Mouse (Mus musculus) erythroblast, embryonic 14.5 days (primary cell): Measurements from ENCODE around the gene Clec2d. TPM values are rescaled to one million over a fixed set of nuclear protein-coding genes. Genes with fewer than 3 reads are reported as not detected.
"Not testable (repeated sequence)": the region's sequence is repeated elsewhere in the genome, so short reads cannot be mapped to it uniquely, and the experiment has no call there.

Experiments
- H3K27me3 ChIP-seq: 2 replicates; pipeline ENCODE4 v1.6.1; 2012; ENCODE audit warnings: inconsistent platforms; ENCODE audit not compliant: control insufficient read depth
- H3K36me3 ChIP-seq: 2 replicates; pipeline ENCODE4 v1.6.1; 2012; ENCODE audit warnings: mild to moderate bottlenecking, inconsistent platforms; ENCODE audit not compliant: control insufficient read depth
- H3K4me1 ChIP-seq: 2 replicates; pipeline ENCODE4 v1.6.1; 2012; ENCODE audit warnings: inconsistent platforms; ENCODE audit not compliant: control insufficient read depth
- H3K4me3 ChIP-seq: replicated peaks from 2 replicates; pipeline ENCODE3; 2012; ENCODE audit warnings: moderate library complexity, mild to moderate bottlenecking, inconsistent platforms
- H3K9me3 ChIP-seq: 2 replicates; pipeline ENCODE4 v1.6.1; 2012; ENCODE audit warnings: low read length, inconsistent platforms, mixed read lengths; ENCODE audit not compliant: control insufficient read depth
- GATA1 ChIP-seq: IDR thresholded peaks from 2 replicates; pipeline ENCODE4 v1.6.1; 2012; ENCODE audit warnings: low read length, inconsistent platforms, mixed read lengths
- TAL1 ChIP-seq: IDR thresholded peaks from 3 replicates; pipeline ENCODE4 v1.6.1; 2012; ENCODE audit warnings: low read length, inconsistent platforms, mixed read lengths
- polyA plus RNA-seq: library from polyadenylated mRNA; stranded (reverse); fragments of >175 nt; gene quantifications from 2 replicates; pipeline ENCODE4 v1.2.3, GENCODE M21; 2012

Clec2d gene
- polyA plus RNA-seq, 1 experiment: not detected

GRCm38 (mm10) chr6:129171675-129172074 is 8.7 kb upstream of the Clec2d start:
- no peaks in the 10 kb centered on the region for H3K36me3 ChIP-seq

GRCm38 (mm10) chr6:129174836-129175235 is 5.6 kb upstream of the Clec2d start:
- Histone ChIP-seq H3K9me3 (no peaks in the 10 kb centered on the region), H3K27me3 (no peaks in the 10 kb centered on the region), H3K4me1 (no peaks in the 10 kb centered on the region), H3K4me3 (no peak overlapping the region), H3K36me3 (no peaks in the 10 kb centered on the region)
- TF ChIP-seq TAL1 (no peak), GATA1 (no peak)

More at GRCm38 (mm10) chr6:129171675-129172074, 8.7 kb upstream of the Clec2d start:
- Histone ChIP-seq H3K27me3 (no peaks in the 10 kb centered on the region), H3K4me1 (no peaks in the 10 kb centered on the region), H3K9me3 (no peaks in the 10 kb centered on the region), H3K4me3 (no peak overlapping the region)
- no peak for TF ChIP-seq GATA1
- no peak for TF ChIP-seq TAL1

GRCm38 (mm10) chr6:129175612-129176011 is 4.8 kb upstream of the Clec2d start:
- H3K36me3 ChIP-seq: no peaks in the 10 kb centered on the region
- TF ChIP-seq TAL1 (no peak), GATA1 (no peak)
- H3K4me3 ChIP-seq: no peak overlapping the region
- H3K27me3 ChIP-seq: no peaks in the 10 kb centered on the region
- H3K4me1 ChIP-seq: peaks cover 2% of the 10 kb centered on the region
- H3K9me3 ChIP-seq: no peaks in the 10 kb centered on the region

GRCm38 (mm10) chr6:129176621-129177020 is 3.8 kb upstream of the Clec2d start:
- Histone ChIP-seq H3K4me3 (no peak overlapping the region), H3K36me3 (no peaks in the 10 kb centered on the region), H3K27me3 (no peaks in the 10 kb centered on the region), H3K9me3 (no peaks in the 10 kb centered on the region), H3K4me1 (peaks cover 6% of the 10 kb centered on the region)
- no peak for TF ChIP-seq TAL1
- TF ChIP-seq GATA1: no peak

GRCm38 (mm10) chr6:129179281-129179680 is 1.1 kb upstream of the Clec2d start:
- peaks cover 4% of the 10 kb centered on the region; the same call in 1 of the 2 replicates for H3K36me3 ChIP-seq
- H3K9me3 ChIP-seq: no peaks in the 10 kb centered on the region
- TF ChIP-seq TAL1: no peak
- no peaks in the 10 kb centered on the region for H3K27me3 ChIP-seq
- peaks cover 8% of the 10 kb centered on the region for H3K4me1 ChIP-seq
- no peak overlapping the region for H3K4me3 ChIP-seq

- H3K36me3 ChIP-seq, H3K27me3 ChIP-seq, H3K4me3 ChIP-seq, H3K4me1 ChIP-seq, H3K9me3 ChIP-seq: not testable (repeated sequence)
These were observed 584 bp upstream of the Clec2d start for GRCm38 (mm10) chr6:129179831-129180230.

GRCm38 (mm10) chr6:129181249-129181648 is 834 bp downstream of the Clec2d start:
- Histone ChIP-seq H3K27me3 (no peaks in the 10 kb centered on the region), H3K9me3 (no peaks in the 10 kb centered on the region), H3K4me3 (peak overlapping the region; percentile 66), H3K4me1 (peaks cover 8% of the 10 kb centered on the region), H3K36me3 (peaks cover 15% of the 10 kb centered on the region)
- TF ChIP-seq TAL1: no peak
- no peak for TF ChIP-seq GATA1

- Histone ChIP-seq H3K4me3 (peak overlapping the region; percentile 45), H3K36me3 (peaks cover 17% of the 10 kb centered on the region), H3K4me1 (peaks cover 8% of the 10 kb centered on the region), H3K9me3 (no peaks in the 10 kb centered on the region), H3K27me3 (no peaks in the 10 kb centered on the region)
- TF ChIP-seq GATA1 (no peak), TAL1 (no peak)
These were observed 1.3 kb downstream of the Clec2d start for GRCm38 (mm10) chr6:129181683-129182082.

GRCm38 (mm10) chr6:129182518-129182917 is 2.1 kb downstream of the Clec2d start:
- Histone ChIP-seq H3K27me3 (no peaks in the 10 kb centered on the region), H3K4me3 (peak overlapping the region; percentile 4), H3K4me1 (peaks cover 8% of the 10 kb centered on the region), H3K9me3 (no peaks in the 10 kb centered on the region), H3K36me3 (peaks cover 17% of the 10 kb centered on the region)
- TF ChIP-seq TAL1 (no peak), GATA1 (no peak)

- not testable (repeated sequence) for H3K4me1 ChIP-seq, H3K27me3 ChIP-seq, H3K4me3 ChIP-seq, H3K9me3 ChIP-seq
- peaks cover 17% of the 10 kb centered on the region for H3K36me3 ChIP-seq
These were observed 3.6 kb downstream of the Clec2d start for GRCm38 (mm10) chr6:129184001-129184400.
